Mouse (Mus musculus) small intestine, adult 2 months (tissue): ENCODE data around the gene Cpe.

ENCODE experiments used
- CTCF ChIP-seq: fragments of 200-500 bp; IDR thresholded peaks from 2 replicates; pipeline ENCODE4 v1.5.1; 2012; ENCODE audit warnings: low read depth, mild to moderate bottlenecking, control low read depth, inconsistent platforms, low read length, moderate library complexity, mixed read lengths; ENCODE audit not compliant: insufficient replicate concordance, insufficient read length; ENCODE audit errors: extremely low read depth
- POLR2A ChIP-seq: fragments of 200-500 bp; IDR thresholded peaks from 2 replicates; pipeline ENCODE4 v1.6.1; 2012; ENCODE audit warnings: low read depth, mild to moderate bottlenecking, control low read depth, inconsistent platforms, low read length, moderate library complexity

DNA sequence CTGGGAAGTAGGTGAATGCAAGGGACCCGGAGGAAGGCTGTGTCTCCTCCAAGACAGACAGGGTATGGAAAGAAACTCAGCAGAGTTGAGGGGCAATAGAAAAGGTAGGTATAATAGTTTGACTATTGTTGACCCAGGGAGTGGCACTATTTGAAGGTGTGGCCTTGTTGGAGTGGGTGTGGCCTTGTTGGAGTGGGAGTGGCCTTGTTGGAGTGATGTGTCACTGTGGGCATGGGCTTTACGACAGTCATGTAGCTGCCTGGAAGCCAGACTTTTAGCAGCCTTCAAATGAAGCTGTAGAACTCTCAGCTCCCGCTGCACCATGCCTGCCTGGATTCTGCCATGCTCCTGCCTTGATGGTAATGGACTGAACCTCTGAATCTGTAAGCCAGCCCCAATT is 76.3 kb downstream of the Cpe start:
- no peak for TF ChIP-seq CTCF
- no peak for TF ChIP-seq POLR2A
